Mouse (Mus musculus): ENCODE data around the gene Fam102b. TPM values are rescaled to one million over a fixed set of nuclear protein-coding genes. Genes with fewer than 3 reads are reported as not detected.

Fam102b gene
- total RNA-seq, 1 experiment: 7.5 TPM

DNA sequence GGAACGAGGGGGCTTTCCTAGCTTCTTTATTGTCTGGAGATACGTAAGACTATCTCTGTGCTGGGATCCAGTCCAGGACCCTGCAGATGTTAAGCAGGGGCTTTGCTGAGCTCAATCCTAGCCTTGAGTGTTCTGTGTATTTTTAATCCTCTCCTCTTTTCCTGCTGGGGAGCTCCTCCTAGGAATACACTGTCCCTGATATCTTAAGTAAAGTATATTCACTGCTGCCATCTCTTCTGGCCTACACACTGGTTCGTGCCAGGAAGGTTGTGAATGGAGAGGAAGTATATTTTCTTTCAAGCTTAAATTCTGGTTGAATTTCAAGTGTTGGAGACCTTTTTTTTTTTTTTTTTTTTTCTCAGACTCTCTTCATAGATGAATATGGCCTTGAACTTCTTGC lies 64.1 kb downstream of the Fam102b start:
- Histone ChIP-seq H3K9ac (ENCODE audit: insufficient read depth, low read depth, low read length, poor library complexity, severe bottlenecking) (no peak overlapping the region), H3K36me3 (ENCODE audit: control insufficient read depth, insufficient read depth, low read length, poor library complexity, severe bottlenecking) (no peaks in the 10 kb centered on the region), H3K9me3 (ENCODE audit: control insufficient read depth, insufficient read depth, low read depth, low read length) (no peaks in the 10 kb centered on the region), H3K27ac (ENCODE audit: insufficient read depth, low read depth, low read length, poor library complexity, severe bottlenecking) (no peak overlapping the region), H3K4me1 (ENCODE audit: control insufficient read depth in 2 of 2, insufficient read depth in 2 of 2, low read length in 2 of 2, poor library complexity in 1 of 2) (peaks cover 0 to 3% of the 10 kb centered on the region in 2 experiments; a peak in 1 of 4 replicates), H3K4me3 (ENCODE audit: insufficient read depth in 1 of 2, low read depth in 1 of 2, low read length in 2 of 2, poor library complexity in 1 of 2, severe bottlenecking in 1 of 2) (no peak overlapping the region)
- DNase-seq (ENCODE audit: low read depth, low spot score): no peak
- in situ Hi-C loops (cut with MboI; ENCODE audit: low sequenced_read_pairs in 2 of 2, unreplicated experiment in 2 of 2): no loop called here
- TF ChIP-seq MAFK (IDR thresholded peaks at IDR 0.05; ENCODE audit: insufficient read depth, low read depth, low read length) (no peak), ZNF384 (IDR thresholded peaks at IDR 0.05; ENCODE audit: low read depth, low read length) (no peak), ZC3H11A (IDR thresholded peaks at IDR 0.05; ENCODE audit: borderline replicate concordance, low read depth, low read length) (no peak), CHD2 (IDR thresholded peaks at IDR 0.05; ENCODE audit: low read depth, low read length) (no peak), HCFC1 (IDR thresholded peaks at IDR 0.05; ENCODE audit: borderline replicate concordance, insufficient read depth, low read length) (no peak)

- Histone ChIP-seq H3K9me3 (ENCODE audit: control insufficient read depth, insufficient read depth, low read depth, low read length) (no peaks in the 10 kb centered on the region), H3K9ac (ENCODE audit: insufficient read depth, low read depth, low read length, poor library complexity, severe bottlenecking) (no peak overlapping the region), H3K27ac (ENCODE audit: insufficient read depth, low read depth, low read length, poor library complexity, severe bottlenecking) (no peak overlapping the region), H3K4me1 (ENCODE audit: control insufficient read depth in 2 of 2, insufficient read depth in 2 of 2, low read length in 2 of 2, poor library complexity in 1 of 2) (peaks cover 0 to 3% of the 10 kb centered on the region in 2 experiments; a peak in 1 of 4 replicates), H3K4me3 (ENCODE audit: insufficient read depth in 1 of 2, low read depth in 1 of 2, low read length in 2 of 2, poor library complexity in 1 of 2, severe bottlenecking in 1 of 2) (peak overlapping the region in 1 of 2 experiments; percentile 54; a peak in 2 of 4 replicates), H3K36me3 (ENCODE audit: control insufficient read depth, insufficient read depth, low read length, poor library complexity, severe bottlenecking) (no peaks in the 10 kb centered on the region)
- in situ Hi-C loops (cut with MboI; ENCODE audit: low sequenced_read_pairs in 2 of 2, unreplicated experiment in 2 of 2): no loop called here
- TF ChIP-seq ZNF384 (IDR thresholded peaks at IDR 0.05; ENCODE audit: low read depth, low read length): no peak
- DNase-seq (ENCODE audit: low read depth, low spot score): no peak
These were observed 65.8 kb downstream of the Fam102b start for GRCm38 (mm10) chr3:108961655-108962054.

DNA sequence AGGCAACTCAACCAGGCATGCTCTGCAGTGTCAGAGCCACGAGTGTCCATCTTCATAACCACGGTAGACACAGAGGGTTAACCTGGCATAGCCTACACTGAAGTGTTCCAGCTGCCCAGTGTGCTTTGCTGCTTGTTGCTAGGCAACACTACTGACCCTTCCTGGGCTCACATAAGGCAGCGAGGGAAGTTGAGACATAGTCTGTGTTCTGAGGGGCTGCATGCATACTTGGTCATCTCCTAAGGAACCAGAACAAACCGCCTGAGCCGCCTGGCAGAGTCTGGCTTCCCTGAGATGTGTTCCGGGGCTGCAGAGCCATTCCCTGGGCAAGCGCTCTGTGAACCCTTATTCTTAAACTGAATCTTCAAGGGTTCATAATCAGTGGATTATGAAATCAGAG lies 66.2 kb downstream of the Fam102b start:
- TF ChIP-seq MAFK (IDR thresholded peaks at IDR 0.05; ENCODE audit: insufficient read depth, low read depth, low read length) (no peak), ZNF384 (IDR thresholded peaks at IDR 0.05; ENCODE audit: low read depth, low read length) (no peak), CHD2 (IDR thresholded peaks at IDR 0.05; ENCODE audit: low read depth, low read length) (no peak), HCFC1 (IDR thresholded peaks at IDR 0.05; ENCODE audit: borderline replicate concordance, insufficient read depth, low read length) (no peak), ZC3H11A (IDR thresholded peaks at IDR 0.05; ENCODE audit: borderline replicate concordance, low read depth, low read length) (no peak)
- Histone ChIP-seq H3K9ac (ENCODE audit: insufficient read depth, low read depth, low read length, poor library complexity, severe bottlenecking) (no peak overlapping the region), H3K4me1 (ENCODE audit: control insufficient read depth in 2 of 2, insufficient read depth in 2 of 2, low read length in 2 of 2, poor library complexity in 1 of 2) (peaks cover 0 to 3% of the 10 kb centered on the region in 2 experiments; a peak in 1 of 4 replicates), H3K9me3 (ENCODE audit: control insufficient read depth, insufficient read depth, low read depth, low read length) (no peaks in the 10 kb centered on the region), H3K27ac (ENCODE audit: insufficient read depth, low read depth, low read length, poor library complexity, severe bottlenecking) (no peak overlapping the region), H3K4me3 (ENCODE audit: insufficient read depth in 1 of 2, low read depth in 1 of 2, low read length in 2 of 2, poor library complexity in 1 of 2, severe bottlenecking in 1 of 2) (peak overlapping the region in 1 of 2 experiments; percentile 54; a peak in 3 of 4 replicates), H3K36me3 (ENCODE audit: control insufficient read depth, insufficient read depth, low read length, poor library complexity, severe bottlenecking) (no peaks in the 10 kb centered on the region)
- DNase-seq (ENCODE audit: low read depth, low spot score): no peak
- in situ Hi-C loops (cut with MboI; ENCODE audit: low sequenced_read_pairs in 2 of 2, unreplicated experiment in 2 of 2): no loop called here

GRCm38 (mm10) chr3:108959680-108960295 lies 67.6 kb downstream of the Fam102b start:
- H3K27ac ChIP-seq (ENCODE audit: insufficient read depth, low read depth, low read length, poor library complexity, severe bottlenecking): no peak overlapping the region
- H3K9ac ChIP-seq (ENCODE audit: insufficient read depth, low read depth, low read length, poor library complexity, severe bottlenecking): no peak overlapping the region
- no peak overlapping the region for H3K4me3 ChIP-seq (ENCODE audit: insufficient read depth in 1 of 2, low read depth in 1 of 2, low read length in 2 of 2, poor library complexity in 1 of 2, severe bottlenecking in 1 of 2)
- peaks cover 0 to 3% of the 10 kb centered on the region in 2 experiments; a peak in 1 of 4 replicates for H3K4me1 ChIP-seq (ENCODE audit: control insufficient read depth in 2 of 2, insufficient read depth in 2 of 2, low read length in 2 of 2, poor library complexity in 1 of 2)
- H3K9me3 ChIP-seq (ENCODE audit: control insufficient read depth, insufficient read depth, low read depth, low read length): no peaks in the 10 kb centered on the region
- in situ Hi-C loops (cut with MboI; ENCODE audit: low sequenced_read_pairs in 2 of 2, unreplicated experiment in 2 of 2): no loop called here
- no peak for DNase-seq (ENCODE audit: low read depth, low spot score)
- H3K36me3 ChIP-seq (ENCODE audit: control insufficient read depth, insufficient read depth, low read length, poor library complexity, severe bottlenecking): no peaks in the 10 kb centered on the region
- TF ChIP-seq ZNF384 (IDR thresholded peaks at IDR 0.05; ENCODE audit: low read depth, low read length) (no peak), HCFC1 (IDR thresholded peaks at IDR 0.05; ENCODE audit: borderline replicate concordance, insufficient read depth, low read length) (no peak), ZC3H11A (IDR thresholded peaks at IDR 0.05; ENCODE audit: borderline replicate concordance, low read depth, low read length) (no peak), CHD2 (IDR thresholded peaks at IDR 0.05; ENCODE audit: low read depth, low read length) (no peak), MAFK (IDR thresholded peaks at IDR 0.05; ENCODE audit: insufficient read depth, low read depth, low read length) (no peak)

GRCm38 (mm10) chr3:108957976-108958375 lies 69.4 kb downstream of the Fam102b start:
- TF ChIP-seq ZNF384 (IDR thresholded peaks at IDR 0.05; ENCODE audit: low read depth, low read length) (no peak), CHD2 (IDR thresholded peaks at IDR 0.05; ENCODE audit: low read depth, low read length) (no peak), MAFK (IDR thresholded peaks at IDR 0.05; ENCODE audit: insufficient read depth, low read depth, low read length) (no peak)
- Histone ChIP-seq H3K9me3 (ENCODE audit: control insufficient read depth, insufficient read depth, low read depth, low read length) (no peaks in the 10 kb centered on the region), H3K36me3 (ENCODE audit: control insufficient read depth, insufficient read depth, low read length, poor library complexity, severe bottlenecking) (no peaks in the 10 kb centered on the region), H3K27ac (ENCODE audit: insufficient read depth, low read depth, low read length, poor library complexity, severe bottlenecking) (no peak overlapping the region), H3K4me3 (ENCODE audit: insufficient read depth in 1 of 2, low read depth in 1 of 2, low read length in 2 of 2, poor library complexity in 1 of 2, severe bottlenecking in 1 of 2) (no peak overlapping the region), H3K9ac (ENCODE audit: insufficient read depth, low read depth, low read length, poor library complexity, severe bottlenecking) (no peak overlapping the region), H3K4me1 (ENCODE audit: control insufficient read depth in 2 of 2, insufficient read depth in 2 of 2, low read length in 2 of 2, poor library complexity in 1 of 2) (peaks cover 0 to 3% of the 10 kb centered on the region in 2 experiments; a peak in 1 of 4 replicates)
- DNase-seq (ENCODE audit: low read depth, low spot score): no peak
- in situ Hi-C loops (cut with MboI; ENCODE audit: low sequenced_read_pairs in 2 of 2, unreplicated experiment in 2 of 2): no loop called here

All from ES-E14 (cell line).